Mouse (Mus musculus): Measurements from ENCODE around the gene Cd209g.

GRCm38 (mm10) chr8:4141721-4142120 is 7.8 kb downstream of the Cd209g start:
- TF ChIP-seq POLR2A (IDR thresholded peaks at IDR 0.05; ENCODE audit: insufficient read depth, low read depth, low read length), result no peak
- TF ChIP-seq CTCF (IDR thresholded peaks at IDR 0.05), result peak; percentile 53
- TF ChIP-seq EP300 (IDR thresholded peaks at IDR 0.05; ENCODE audit: insufficient read depth, low read depth, low read length), result no peak
